Mouse (Mus musculus): ENCODE results near the gene Ube2v1. TPM values are rescaled to one million over a fixed set of nuclear protein-coding genes. Genes with fewer than 3 reads are reported as not detected.

Gene Ube2v1
- total RNA-seq, 2 experiments from 2014 or later: 120 to 121 TPM

DNA sequence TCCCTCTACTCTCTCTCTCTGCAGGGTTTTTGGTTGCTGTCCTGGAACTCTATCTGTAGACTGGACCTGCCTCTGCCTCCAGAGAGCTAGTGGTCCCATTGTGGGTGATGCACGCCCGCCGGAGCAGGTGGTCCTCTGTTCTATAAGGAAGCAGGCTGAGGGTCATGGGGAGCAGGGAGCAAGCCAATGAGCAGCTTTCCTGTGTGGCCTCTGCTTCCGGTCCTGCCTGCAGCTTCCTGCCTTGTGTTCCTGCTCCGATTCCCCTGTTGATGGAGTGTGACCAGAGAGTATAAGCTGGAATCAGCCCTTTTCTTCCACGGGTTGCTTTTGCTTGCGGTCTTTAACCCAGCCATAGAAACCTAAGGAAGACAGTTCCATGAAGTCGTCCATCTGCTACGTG, 63.8 kb downstream of the Ube2v1 start:
- no peak for DNase-seq
- intact Hi-C loops (cut with DNase I): no loop called here

DNA sequence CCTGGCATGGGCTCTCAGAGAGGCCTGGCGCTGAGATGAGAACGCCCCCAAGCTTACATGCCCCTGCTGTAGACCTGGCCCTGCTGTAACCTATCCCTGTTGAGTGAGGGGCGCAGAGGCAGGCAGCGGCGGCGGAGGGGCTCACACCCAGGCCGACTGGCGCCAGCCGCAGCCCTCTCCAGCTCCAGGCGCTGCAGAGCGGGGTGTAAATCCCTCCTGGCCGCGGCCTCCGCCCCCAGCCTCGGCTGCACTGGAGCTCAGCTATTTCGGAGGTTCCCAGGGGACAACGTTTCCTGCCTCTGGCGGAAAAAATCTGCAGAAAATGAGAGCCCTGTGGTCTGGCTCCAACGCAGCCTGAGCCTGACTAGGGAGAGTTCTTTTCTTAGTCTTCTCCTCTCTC, 66.2 kb downstream of the Ube2v1 start:
- intact Hi-C loops (cut with DNase I): loop anchor here (2.0 kb wide), 1 partner anchor 29 kb away; no protein-coding TSS in a partner anchor
- peak; percentile 85 to 86 for DNase-seq

GRCm38 (mm10) chr2:167565312-167565656, 66.6 kb downstream of the Ube2v1 start:
- intact Hi-C loops (cut with DNase I): loop anchor here (2.0 kb wide), 1 partner anchor 30 kb away; no protein-coding TSS in a partner anchor
- no peak for DNase-seq

GRCm38 (mm10) chr2:167564551-167565311, 67.2 kb downstream of the Ube2v1 start:
- intact Hi-C loops (cut with DNase I): loop anchor here (2.0 kb wide), 1 partner anchor 30 kb away; no protein-coding TSS in a partner anchor
- no peak for DNase-seq

DNA sequence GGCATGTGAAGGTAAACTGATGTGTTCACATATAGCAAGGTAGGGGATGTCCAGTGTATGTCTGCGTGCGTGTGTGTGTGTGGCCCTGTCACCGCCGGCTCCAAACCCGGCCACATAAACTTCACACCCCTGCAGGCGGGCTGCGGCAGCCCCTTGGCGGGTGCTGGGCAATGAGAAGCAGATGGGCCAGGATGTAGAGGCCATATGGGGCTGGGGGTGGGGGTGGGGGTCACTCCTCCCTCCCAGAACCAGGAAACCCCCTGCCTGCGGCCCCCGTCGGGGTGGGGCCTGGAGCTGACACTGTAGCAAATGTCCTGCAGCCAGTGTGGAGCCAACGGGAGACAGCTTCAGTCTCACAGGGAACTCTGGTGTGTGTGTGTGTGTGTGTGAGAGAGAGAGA, 68.2 kb downstream of the Ube2v1 start:
- intact Hi-C loops (cut with DNase I): loop anchor here (2.0 kb wide), 1 partner anchor 31 kb away; no protein-coding TSS in a partner anchor
- no peak for DNase-seq

GRCm38 (mm10) chr2:167563035-167563434, 68.9 kb downstream of the Ube2v1 start:
- intact Hi-C loops (cut with DNase I): no loop called here
- no peak for DNase-seq

- intact Hi-C loops (cut with DNase I): no loop called here
- peak; percentile 62 to 70 for DNase-seq
Measured at GRCm38 (mm10) chr2:167562101-167562500, 69.8 kb downstream of the Ube2v1 start.

DNA sequence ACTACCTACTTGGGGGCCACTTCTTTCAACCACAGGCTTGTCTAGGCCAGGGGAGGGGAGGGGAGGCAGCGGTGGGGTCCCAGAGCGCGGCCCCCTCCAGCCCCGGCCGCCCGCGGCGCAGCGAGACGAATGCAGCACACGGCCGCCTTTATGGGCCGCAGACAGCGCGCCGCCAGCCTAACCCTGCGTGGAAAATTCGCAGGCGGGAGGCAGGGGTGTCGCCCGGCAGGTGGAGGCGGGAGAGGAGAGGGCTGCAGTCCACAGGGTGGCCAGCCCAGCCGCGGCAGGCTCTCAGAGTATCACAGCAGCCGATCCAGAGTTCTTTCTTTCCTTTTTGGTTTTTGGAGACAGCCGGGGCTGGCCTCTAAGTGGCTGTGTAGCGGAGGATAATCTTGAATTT, 72.5 kb downstream of the Ube2v1 start:
- DNase-seq: no peak
- intact Hi-C loops (cut with DNase I): no loop called here

Small RNA genes within 50 kb of the gene (microRNA-seq; reads per million reads assigned to microRNA genes)
- gene Gm22355: 0 reads per million in 2 experiments

Other genes starting within 250 kb of the Ube2v1 start
- 10 to 100 TPM; 23.6 to 29.3 TPM for gene Slc9a8, start 210.4 kb downstream of the Ube2v1 start, total RNA-seq (2021)
- gene Rnf114, start 139.4 kb downstream of the Ube2v1 start, total RNA-seq (2021): 10 to 100 TPM; 41.9 to 47.1 TPM
- gene Spata2, start 139.2 kb downstream of the Ube2v1 start, total RNA-seq (2021): 10 to 100 TPM; 24.0 to 24.9 TPM
- gene Snai1, start 93.9 kb downstream of the Ube2v1 start, total RNA-seq (2021): 1 to 10 TPM; 3.6 to 4.1 TPM
- gene Gm20431, start 29.4 kb upstream of the Ube2v1 start, total RNA-seq (2021): 10 to 100 TPM; 21.6 to 23.2 TPM
- 100 to 1,000 TPM in 1 of 2 experiments, 10 to 100 TPM in 1; 31.0 to 100 TPM for gene Cebpb, start 56.8 kb upstream of the Ube2v1 start, total RNA-seq (2021)
- 10 to 100 TPM; 37.9 to 40.5 TPM for gene Tmem189, start 57.7 kb upstream of the Ube2v1 start, total RNA-seq (2021)